Mouse (Mus musculus): ENCODE measurements around the gene Plcd1. TPM values are rescaled to one million over a fixed set of nuclear protein-coding genes. Genes with fewer than 3 reads are reported as not detected.

Gene Plcd1
- total and polyA plus RNA-seq, 2 experiments from 2014 or later, result 14.6 to 21.1 TPM

- no peak overlapping the region for H3K4me3 ChIP-seq (ENCODE audit: low read depth, low read length)
- no peak for DNase-seq (ENCODE audit: low spot score)
- no peak overlapping the region for H3K4me2 ChIP-seq (ENCODE audit: low read depth, low read length)
- TF ChIP-seq EP300 (IDR thresholded peaks at IDR 0.05; ENCODE audit: low read depth) (no peak), CTCF (IDR thresholded peaks at IDR 0.05; ENCODE audit: low read depth) (no peak)
- H3K36me3 ChIP-seq (replicated peaks; ENCODE audit: control insufficient read depth, insufficient read depth, low read length), result no peaks in the 10 kb centered on the region; the same call in 1 of the 2 replicates
- H3K9me3 ChIP-seq (replicated peaks; ENCODE audit: control insufficient read depth, low read length), result no peaks in the 10 kb centered on the region
- WGBS, result 90% methylated on average over 7 of the region's 7 CpGs
- H3K9ac ChIP-seq (replicated peaks; ENCODE audit: low read depth, low read length), result no peak overlapping the region
- no peaks in the 10 kb centered on the region for H3K4me1 ChIP-seq (ENCODE audit: control insufficient read depth, insufficient read depth)
- H3K27ac ChIP-seq (ENCODE audit: low read depth), result no peak overlapping the region
- H3K27me3 ChIP-seq (ENCODE audit: control insufficient read depth, insufficient read depth, low read length), result no peaks in the 10 kb centered on the region
- ATAC-seq (ENCODE audit: insufficient read depth, low read depth), result no peak
Measured at GRCm38 (mm10) chr9:119025832-119026331, 67.4 kb downstream of the Plcd1 start.

- H3K27me3 ChIP-seq (ENCODE audit: control insufficient read depth, insufficient read depth, low read length), result no peaks in the 10 kb centered on the region
- H3K9ac ChIP-seq (replicated peaks; ENCODE audit: low read depth, low read length), result no peak overlapping the region
- no peak for DNase-seq (ENCODE audit: low spot score)
- no peaks in the 10 kb centered on the region for H3K9me3 ChIP-seq (replicated peaks; ENCODE audit: control insufficient read depth, low read length)
- no peak for ATAC-seq (ENCODE audit: insufficient read depth, low read depth)
- WGBS, result 74% methylated on average over 6 of the region's 6 CpGs
- no peaks in the 10 kb centered on the region for H3K4me1 ChIP-seq (ENCODE audit: control insufficient read depth, insufficient read depth)
- H3K27ac ChIP-seq (ENCODE audit: low read depth), result no peak overlapping the region
- no peak overlapping the region for H3K4me2 ChIP-seq (ENCODE audit: low read depth, low read length)
- H3K36me3 ChIP-seq (replicated peaks; ENCODE audit: control insufficient read depth, insufficient read depth, low read length), result no peaks in the 10 kb centered on the region; the same call in 1 of the 2 replicates
- no peak overlapping the region for H3K4me3 ChIP-seq (ENCODE audit: low read depth, low read length)
- TF ChIP-seq EP300 (IDR thresholded peaks at IDR 0.05; ENCODE audit: low read depth) (no peak), CTCF (IDR thresholded peaks at IDR 0.05; ENCODE audit: low read depth) (no peak)
Measured at GRCm38 (mm10) chr9:119025263-119025662, 68.0 kb downstream of the Plcd1 start.

- H3K4me2 ChIP-seq (ENCODE audit: low read depth, low read length), result no peak overlapping the region
- H3K36me3 ChIP-seq (replicated peaks; ENCODE audit: control insufficient read depth, insufficient read depth, low read length), result peaks cover 6% of the 10 kb centered on the region
- no peak for DNase-seq (ENCODE audit: low spot score)
- no peak overlapping the region for H3K27ac ChIP-seq (ENCODE audit: low read depth)
- H3K9me3 ChIP-seq (replicated peaks; ENCODE audit: control insufficient read depth, low read length), result no peaks in the 10 kb centered on the region
- H3K4me3 ChIP-seq (ENCODE audit: low read depth, low read length), result no peak overlapping the region
- WGBS, result 82% methylated on average over 7 of the region's 7 CpGs
- no peaks in the 10 kb centered on the region for H3K4me1 ChIP-seq (ENCODE audit: control insufficient read depth, insufficient read depth)
- TF ChIP-seq EP300 (IDR thresholded peaks at IDR 0.05; ENCODE audit: low read depth), result no peak
- no peaks in the 10 kb centered on the region for H3K27me3 ChIP-seq (ENCODE audit: control insufficient read depth, insufficient read depth, low read length)
- ATAC-seq (ENCODE audit: insufficient read depth, low read depth), result no peak
- no peak overlapping the region for H3K9ac ChIP-seq (replicated peaks; ENCODE audit: low read depth, low read length)
Measured at GRCm38 (mm10) chr9:119021731-119022130, 71.6 kb downstream of the Plcd1 start.

Small RNA genes lying within 50 kb of the gene (microRNA-seq; reads per million reads assigned to microRNA genes)
- 14.1 reads per million, percentile 34 among the genes with 10 or more reads in this experiment for gene Mir26a-1

Other genes starting within 250 kb of the Plcd1 start
- gene Ctdspl, start 167.0 kb downstream of the Plcd1 start, total RNA-seq (2014; rRNA removed; ENCODE audit: low replicate concordance), result 12.6 and 33.7 TPM in 2 replicates
- 4.3 TPM in 2 replicates for gene Ctdspl, start 167.0 kb downstream of the Plcd1 start, polyA plus RNA-seq (2015; fragmentation: Nextera tagmentation; extraction: Ambion mirVana)
- gene Vill, start 40.7 kb downstream of the Plcd1 start, total RNA-seq (2014; rRNA removed; ENCODE audit: low replicate concordance), result 4.8 and 12.6 TPM in 2 replicates
- gene Vill, start 40.7 kb downstream of the Plcd1 start, polyA plus RNA-seq (2015; fragmentation: Nextera tagmentation; extraction: Ambion mirVana), result 3.8 and 4.4 TPM in 2 replicates
- 5.0 TPM in 1 of 2 replicates, not detected in the other for gene Dlec1, start 9.0 kb upstream of the Plcd1 start, total RNA-seq (2014; rRNA removed; ENCODE audit: low replicate concordance)
- gene Dlec1, start 9.0 kb upstream of the Plcd1 start, polyA plus RNA-seq (2015; fragmentation: Nextera tagmentation; extraction: Ambion mirVana), result 0.15 and 0.21 TPM in 2 replicates
- 0.27 TPM in 1 of 2 replicates, not detected in the other for gene Acaa1b, start 63.6 kb upstream of the Plcd1 start, total RNA-seq (2014; rRNA removed; ENCODE audit: low replicate concordance)
- gene Acaa1b, start 63.6 kb upstream of the Plcd1 start, polyA plus RNA-seq (2015; fragmentation: Nextera tagmentation; extraction: Ambion mirVana), result 0.15 and 0.30 TPM in 2 replicates
- not detected in 2 replicates for gene Gm47289, start 65.7 kb upstream of the Plcd1 start, total RNA-seq (2014; rRNA removed; ENCODE audit: low replicate concordance)
- not detected in 2 replicates for gene Gm47289, start 65.7 kb upstream of the Plcd1 start, polyA plus RNA-seq (2015; fragmentation: Nextera tagmentation; extraction: Ambion mirVana)
- gene Slc22a13, start 115.6 kb upstream of the Plcd1 start, total RNA-seq (2014; rRNA removed; ENCODE audit: low replicate concordance), result not detected in 2 replicates
- not detected in 2 replicates for gene Slc22a13, start 115.6 kb upstream of the Plcd1 start, polyA plus RNA-seq (2015; fragmentation: Nextera tagmentation; extraction: Ambion mirVana)
- gene Oxsr1, start 228.9 kb upstream of the Plcd1 start, total RNA-seq (2014; rRNA removed; ENCODE audit: low replicate concordance), result 28.1 and 28.8 TPM in 2 replicates
- 6.4 and 6.7 TPM in 2 replicates for gene Oxsr1, start 228.9 kb upstream of the Plcd1 start, polyA plus RNA-seq (2015; fragmentation: Nextera tagmentation; extraction: Ambion mirVana)
- 179 and 206 TPM in 2 replicates for gene Acaa1a, start 246.2 kb upstream of the Plcd1 start, total RNA-seq (2014; rRNA removed; ENCODE audit: low replicate concordance)
- gene Acaa1a, start 246.2 kb upstream of the Plcd1 start, polyA plus RNA-seq (2015; fragmentation: Nextera tagmentation; extraction: Ambion mirVana), result 89.1 and 89.8 TPM in 2 replicates
- gene Myd88, start 247.9 kb upstream of the Plcd1 start, total RNA-seq (2014; rRNA removed; ENCODE audit: low replicate concordance), result 9.7 and 14.3 TPM in 2 replicates
- 15.8 and 17.0 TPM in 2 replicates for gene Myd88, start 247.9 kb upstream of the Plcd1 start, polyA plus RNA-seq (2015; fragmentation: Nextera tagmentation; extraction: Ambion mirVana)

Measured in heart, postnatal 0 days (tissue).